Mouse (Mus musculus): ENCODE data around the gene Bcl2l10. TPM values are rescaled to one million over a fixed set of nuclear protein-coding genes. Genes with fewer than 3 reads are reported as not detected.
"Not testable (repeated sequence)": the region's sequence is repeated elsewhere in the genome, so short reads cannot be mapped to it uniquely, and the experiment has no call there.

Bcl2l10 gene
- polyA plus RNA-seq, 1 experiment, result not detected

DNA sequence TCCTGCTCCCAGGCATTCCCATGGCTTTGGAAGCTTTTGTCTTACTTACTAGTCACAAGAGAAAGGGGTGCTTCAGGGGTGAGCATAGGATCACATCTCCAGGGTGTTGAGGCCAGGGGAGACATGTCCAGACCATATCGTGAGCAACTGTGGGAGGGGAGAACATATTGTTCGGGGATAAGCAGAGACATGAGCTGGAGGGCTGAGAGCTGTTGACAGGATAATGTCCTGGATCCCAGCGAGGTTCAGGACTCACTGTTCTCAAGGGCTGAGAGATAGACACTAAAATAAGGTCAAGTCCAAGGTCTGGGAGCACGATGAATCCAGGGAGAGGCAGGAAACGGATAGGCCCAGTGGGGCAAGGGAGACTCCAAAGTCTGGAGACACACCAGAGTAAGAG lies 15.4 kb downstream of the Bcl2l10 start:
- no peaks in the 10 kb centered on the region for H3K79me2 ChIP-seq (ENCODE audit: control insufficient read depth, insufficient read depth)
- TF ChIP-seq MYOD1 (IDR thresholded peaks at IDR 0.05; ENCODE audit: control insufficient read depth in 1 of 3, insufficient read length in 2 of 3, low read depth in 2 of 3), result no peak
- TF ChIP-seq USF1 (IDR thresholded peaks at IDR 0.05; ENCODE audit: low read depth), result no peak
- TF ChIP-seq MYOG (IDR thresholded peaks at IDR 0.05; ENCODE audit: control insufficient read depth in 1 of 3, insufficient read depth in 1 of 3, insufficient read length in 2 of 3, low read depth in 2 of 3), result no peak
- no peak for TF ChIP-seq E2F4 (IDR thresholded peaks at IDR 0.05; ENCODE audit: insufficient read depth)
- TF ChIP-seq CEBPB (IDR thresholded peaks at IDR 0.05; ENCODE audit: insufficient read depth, poor library complexity, severe bottlenecking), result no peak
- TF ChIP-seq POLR2A (IDR thresholded peaks at IDR 0.05; ENCODE audit: insufficient read length, low read depth), result no peak
- TF ChIP-seq REST (IDR thresholded peaks at IDR 0.05; ENCODE audit: insufficient read depth, insufficient read length), result no peak
- TF ChIP-seq TCF12 (IDR thresholded peaks at IDR 0.05; ENCODE audit: insufficient read depth, poor library complexity, severe bottlenecking), result no peak
- no peak for TF ChIP-seq SRF (IDR thresholded peaks at IDR 0.05; ENCODE audit: control insufficient read depth, insufficient read length, low read depth)
- no peak for TF ChIP-seq MAX (IDR thresholded peaks at IDR 0.05; ENCODE audit: low read depth)
- no peak for TF ChIP-seq POLR2AphosphoS2 (IDR thresholded peaks at IDR 0.05; ENCODE audit: insufficient read length, low read depth)
- TF ChIP-seq TCF3 (IDR thresholded peaks at IDR 0.05; ENCODE audit: insufficient read length, low read depth), result no peak

DNA sequence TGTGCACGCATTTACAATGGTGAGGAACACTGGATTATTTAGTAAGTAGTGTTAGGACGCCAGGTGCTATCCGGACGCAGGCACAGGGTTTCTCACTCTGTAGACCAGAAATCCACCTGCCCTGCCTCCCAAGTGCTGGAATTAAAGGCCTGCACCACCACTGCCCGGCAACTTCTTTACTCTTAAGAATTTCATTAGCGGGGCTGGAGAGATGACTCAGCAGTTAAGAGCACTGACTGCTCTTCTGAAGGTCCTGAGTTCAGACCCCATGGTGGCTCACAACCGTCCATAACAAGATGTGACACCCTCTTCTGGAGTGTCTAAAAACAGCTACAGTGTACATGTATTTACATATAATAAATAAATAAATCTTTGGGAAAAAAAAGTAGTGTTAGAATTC lies 16.1 kb downstream of the Bcl2l10 start:
- not testable (repeated sequence) for H3K36me3 ChIP-seq (ENCODE audit: control insufficient read depth, insufficient read depth); H3K79me2 ChIP-seq (ENCODE audit: control insufficient read depth, insufficient read depth); H3ac ChIP-seq (ENCODE audit: control insufficient read depth, insufficient read length); H3K27me3 ChIP-seq (ENCODE audit: control insufficient read depth, insufficient read depth, insufficient read length); H3K4me3 ChIP-seq; H3K4me2 ChIP-seq (ENCODE audit: low read depth)

More for the DNA sequence above, 15.4 kb downstream of the Bcl2l10 start:
- no peaks in the 10 kb centered on the region for H3K36me3 ChIP-seq (ENCODE audit: control insufficient read depth, insufficient read depth)
- no peak overlapping the region for H3K4me2 ChIP-seq (ENCODE audit: low read depth)
- no peak overlapping the region for H3ac ChIP-seq (ENCODE audit: control insufficient read depth, insufficient read length)
- H3K4me3 ChIP-seq, result no peak overlapping the region
- no peaks in the 10 kb centered on the region for H3K27me3 ChIP-seq (ENCODE audit: control insufficient read depth, insufficient read depth, insufficient read length)

GRCm38 (mm10) chr9:75365195-75365594 lies 17.6 kb downstream of the Bcl2l10 start:
- no peaks in the 10 kb centered on the region for H3K36me3 ChIP-seq (ENCODE audit: control insufficient read depth, insufficient read depth)
- H3K27me3 ChIP-seq (ENCODE audit: control insufficient read depth, insufficient read depth, insufficient read length), result no peaks in the 10 kb centered on the region
- H3K4me2 ChIP-seq (ENCODE audit: low read depth), result no peak overlapping the region
- H3K79me2 ChIP-seq (ENCODE audit: control insufficient read depth, insufficient read depth), result no peaks in the 10 kb centered on the region
- TF ChIP-seq SRF (IDR thresholded peaks at IDR 0.05; ENCODE audit: control insufficient read depth, insufficient read length, low read depth) (no peak), MYOG (IDR thresholded peaks at IDR 0.05; ENCODE audit: control insufficient read depth in 1 of 3, insufficient read depth in 1 of 3, insufficient read length in 2 of 3, low read depth in 2 of 3) (no peak), POLR2AphosphoS2 (IDR thresholded peaks at IDR 0.05; ENCODE audit: insufficient read length, low read depth) (no peak), USF1 (IDR thresholded peaks at IDR 0.05; ENCODE audit: low read depth) (no peak), MAX (IDR thresholded peaks at IDR 0.05; ENCODE audit: low read depth) (no peak), POLR2A (IDR thresholded peaks at IDR 0.05; ENCODE audit: insufficient read length, low read depth) (no peak), MYOD1 (IDR thresholded peaks at IDR 0.05; ENCODE audit: control insufficient read depth in 1 of 3, insufficient read length in 2 of 3, low read depth in 2 of 3) (no peak), TCF12 (IDR thresholded peaks at IDR 0.05; ENCODE audit: insufficient read depth, poor library complexity, severe bottlenecking) (no peak), TCF3 (IDR thresholded peaks at IDR 0.05; ENCODE audit: insufficient read length, low read depth) (no peak), REST (IDR thresholded peaks at IDR 0.05; ENCODE audit: insufficient read depth, insufficient read length) (no peak), CEBPB (IDR thresholded peaks at IDR 0.05; ENCODE audit: insufficient read depth, poor library complexity, severe bottlenecking) (no peak), E2F4 (IDR thresholded peaks at IDR 0.05; ENCODE audit: insufficient read depth) (no peak)
- H3K4me3 ChIP-seq, result no peak overlapping the region
- H3ac ChIP-seq (ENCODE audit: control insufficient read depth, insufficient read length), result no peak overlapping the region

GRCm38 (mm10) chr9:75366191-75366590 lies 18.6 kb downstream of the Bcl2l10 start:
- Histone ChIP-seq H3K79me2 (ENCODE audit: control insufficient read depth, insufficient read depth) (no peaks in the 10 kb centered on the region), H3K27me3 (ENCODE audit: control insufficient read depth, insufficient read depth, insufficient read length) (no peaks in the 10 kb centered on the region), H3K4me3 (no peak overlapping the region), H3K4me2 (ENCODE audit: low read depth) (peak overlapping the region; percentile 14), H3K36me3 (ENCODE audit: control insufficient read depth, insufficient read depth) (no peaks in the 10 kb centered on the region), H3ac (ENCODE audit: control insufficient read depth, insufficient read length) (no peak overlapping the region)
- TF ChIP-seq POLR2AphosphoS2 (IDR thresholded peaks at IDR 0.05; ENCODE audit: insufficient read length, low read depth), result no peak
- no peak for TF ChIP-seq USF1 (IDR thresholded peaks at IDR 0.05; ENCODE audit: low read depth)
- no peak for TF ChIP-seq MAX (IDR thresholded peaks at IDR 0.05; ENCODE audit: low read depth)
- no peak for TF ChIP-seq REST (IDR thresholded peaks at IDR 0.05; ENCODE audit: insufficient read depth, insufficient read length)
- no peak for TF ChIP-seq MYOG (IDR thresholded peaks at IDR 0.05; ENCODE audit: control insufficient read depth in 1 of 3, insufficient read depth in 1 of 3, insufficient read length in 2 of 3, low read depth in 2 of 3)

GRCm38 (mm10) chr9:75368779-75369178 lies 21.2 kb downstream of the Bcl2l10 start:
- peak overlapping the region; percentile 30 for H3K4me2 ChIP-seq (ENCODE audit: low read depth)
- no peak overlapping the region for H3ac ChIP-seq (ENCODE audit: control insufficient read depth, insufficient read length)
- no peaks in the 10 kb centered on the region for H3K36me3 ChIP-seq (ENCODE audit: control insufficient read depth, insufficient read depth)
- H3K27me3 ChIP-seq (ENCODE audit: control insufficient read depth, insufficient read depth, insufficient read length), result no peaks in the 10 kb centered on the region
- H3K4me3 ChIP-seq, result no peak overlapping the region
- no peaks in the 10 kb centered on the region for H3K79me2 ChIP-seq (ENCODE audit: control insufficient read depth, insufficient read depth)
- TF ChIP-seq TCF12 (IDR thresholded peaks at IDR 0.05; ENCODE audit: insufficient read depth, poor library complexity, severe bottlenecking) (peak; percentile 21), CEBPB (IDR thresholded peaks at IDR 0.05; ENCODE audit: insufficient read depth, poor library complexity, severe bottlenecking) (peak; percentile 11; the same call in 1 of the 2 replicates), POLR2AphosphoS2 (IDR thresholded peaks at IDR 0.05; ENCODE audit: insufficient read length, low read depth) (no peak), MYOD1 (IDR thresholded peaks at IDR 0.05; ENCODE audit: control insufficient read depth in 1 of 3, insufficient read length in 2 of 3, low read depth in 2 of 3) (peak in 2 of 3 experiments; percentile 59 to 85), USF1 (IDR thresholded peaks at IDR 0.05; ENCODE audit: low read depth) (peak; percentile 15), POLR2A (IDR thresholded peaks at IDR 0.05; ENCODE audit: insufficient read length, low read depth) (no peak), MYOG (IDR thresholded peaks at IDR 0.05; ENCODE audit: control insufficient read depth in 1 of 3, insufficient read depth in 1 of 3, insufficient read length in 2 of 3, low read depth in 2 of 3) (peak in 1 of 3 experiments; percentile 31)

Data from myocyte (in vitro differentiated cells).